Mouse (Mus musculus) Muller cell, postnatal 12 days (primary cell): ENCODE results near the gene Sgsm3.
A peak's percentile ranks its signal among the peaks of the same experiment; 100 is the strongest.

Source experiments
- DNase-seq: peaks from one replicate; pipeline ENCODE4 v3.0.0-alpha.2; 2015; ENCODE audit errors: inconsistent ontology term

Sgsm3 gene

DNA sequence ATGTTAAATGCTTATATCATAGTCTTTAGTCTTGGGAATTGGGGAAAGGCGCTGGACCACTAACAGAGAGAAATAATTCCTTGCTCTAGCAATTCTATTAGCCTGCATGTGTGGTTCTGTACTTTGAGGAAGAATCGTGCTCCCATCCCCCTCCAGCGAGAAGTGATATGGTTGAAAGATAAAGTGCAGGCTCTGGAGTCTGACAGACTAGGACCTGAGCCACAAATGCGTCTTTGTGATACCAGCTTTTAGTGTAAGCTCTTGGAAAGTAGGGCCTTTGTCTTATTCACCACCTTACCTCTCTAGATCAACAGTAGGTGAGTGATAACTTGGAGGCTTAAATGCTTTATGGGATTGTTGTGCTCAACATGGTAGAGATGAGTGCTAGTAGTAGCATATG is 3.6 kb downstream of the Sgsm3 start:
- no peak for DNase-seq

- no peak for DNase-seq
Observed at GRCm38 (mm10) chr15:80983264-80983663, 5.7 kb downstream of the Sgsm3 start.

GRCm38 (mm10) chr15:80988331-80988730 is 10.8 kb downstream of the Sgsm3 start:
- DNase-seq: no peak

DNA sequence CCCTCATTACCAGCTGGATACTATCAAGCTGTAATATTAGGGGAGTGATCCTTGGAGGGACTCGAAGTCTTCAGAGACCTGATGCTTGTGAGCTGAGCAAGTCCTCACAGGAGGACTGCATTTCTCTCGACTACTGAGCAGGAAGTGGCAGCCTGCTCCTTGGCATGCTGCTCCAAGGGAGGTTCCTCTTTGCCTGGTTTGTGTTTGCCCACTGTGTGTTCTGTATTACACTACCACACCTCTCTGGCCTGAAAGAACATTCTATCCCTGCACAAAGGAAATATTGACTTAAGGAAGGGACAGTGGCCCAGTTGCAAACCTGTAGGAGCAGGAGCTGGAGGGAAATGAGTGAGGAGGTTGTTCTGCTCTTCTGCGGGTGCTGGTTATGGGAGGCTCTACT is 12.1 kb downstream of the Sgsm3 start:
- DNase-seq: no peak

DNA sequence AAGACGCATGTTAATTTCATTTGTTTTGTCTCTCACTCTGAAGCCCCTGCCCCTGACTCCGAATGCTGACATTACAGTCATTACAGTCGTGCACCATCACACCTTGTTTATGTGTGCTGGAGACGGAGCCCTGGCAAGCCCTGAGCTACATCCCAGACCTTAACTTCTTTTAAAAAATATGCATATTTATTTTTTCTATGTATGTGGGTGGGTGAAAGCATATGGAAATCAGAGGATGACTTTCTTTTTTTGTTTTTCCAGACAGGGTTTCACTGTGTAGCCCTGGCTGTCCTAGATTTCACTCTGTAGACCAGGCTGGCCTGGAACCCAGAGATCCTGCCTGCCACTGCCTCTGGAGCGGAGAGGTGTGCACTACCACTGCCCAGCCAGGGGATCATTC is 17.4 kb downstream of the Sgsm3 start:
- DNase-seq: no peak

GRCm38 (mm10) chr15:80996090-80996835 is 18.7 kb downstream of the Sgsm3 start:
- no peak for DNase-seq

DNA sequence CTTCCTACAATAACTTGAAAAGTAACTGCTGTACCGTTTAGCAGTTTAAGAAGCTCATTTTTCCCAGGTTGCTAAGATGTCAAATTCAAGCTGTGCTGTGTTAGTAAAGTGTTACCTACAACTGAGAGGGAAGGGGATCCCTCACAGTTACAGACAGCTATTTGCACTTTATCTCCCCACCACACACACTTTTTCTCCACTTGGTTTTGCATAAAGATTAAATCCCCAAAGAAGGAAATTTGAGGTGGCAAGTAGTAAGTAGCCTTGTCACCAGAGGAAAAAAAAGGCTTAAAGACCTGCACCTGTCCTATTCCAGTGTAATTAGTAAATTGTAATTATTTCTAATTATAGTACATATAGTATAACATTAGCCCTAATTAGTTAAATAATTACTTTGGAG is 19.5 kb downstream of the Sgsm3 start:
- no peak for DNase-seq

- no peak for DNase-seq
Observed at GRCm38 (mm10) chr15:81000419-81001138, 23.0 kb downstream of the Sgsm3 start.

DNA sequence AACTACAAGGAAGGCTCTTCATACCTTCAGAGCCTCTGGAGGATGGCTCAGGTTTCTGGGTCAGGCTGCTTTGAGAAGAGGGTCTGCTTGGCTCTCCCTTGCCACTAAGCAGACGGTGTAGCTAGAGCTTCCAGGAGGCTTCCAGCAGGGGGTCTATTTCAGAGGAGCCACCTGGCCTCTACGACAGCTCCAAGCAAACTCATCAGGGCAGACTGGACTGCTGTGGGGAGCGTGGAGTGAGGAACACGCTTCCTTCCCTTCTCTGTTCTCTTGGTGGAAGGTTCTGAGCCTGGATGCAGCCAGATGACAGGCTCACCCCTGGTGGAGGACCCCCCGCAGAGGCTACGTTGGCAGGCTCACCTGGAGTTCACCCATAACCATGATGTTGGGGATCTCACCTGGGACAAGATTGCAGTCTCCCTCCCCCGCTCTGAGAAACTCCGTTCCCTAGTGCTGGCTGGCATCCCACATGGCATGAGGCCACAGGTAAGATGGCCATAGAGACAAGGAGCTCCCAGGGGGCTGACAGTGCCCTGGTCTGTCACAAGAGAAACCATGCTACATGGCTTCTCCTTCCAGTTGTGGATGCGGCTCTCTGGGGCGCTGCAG is 28.7 kb downstream of the Sgsm3 start:
- DNase-seq: no peak

GRCm38 (mm10) chr15:81007339-81007738 is 29.8 kb downstream of the Sgsm3 start:
- no peak for DNase-seq

GRCm38 (mm10) chr15:81007905-81008304 is 30.3 kb downstream of the Sgsm3 start:
- DNase-seq: no peak

DNA sequence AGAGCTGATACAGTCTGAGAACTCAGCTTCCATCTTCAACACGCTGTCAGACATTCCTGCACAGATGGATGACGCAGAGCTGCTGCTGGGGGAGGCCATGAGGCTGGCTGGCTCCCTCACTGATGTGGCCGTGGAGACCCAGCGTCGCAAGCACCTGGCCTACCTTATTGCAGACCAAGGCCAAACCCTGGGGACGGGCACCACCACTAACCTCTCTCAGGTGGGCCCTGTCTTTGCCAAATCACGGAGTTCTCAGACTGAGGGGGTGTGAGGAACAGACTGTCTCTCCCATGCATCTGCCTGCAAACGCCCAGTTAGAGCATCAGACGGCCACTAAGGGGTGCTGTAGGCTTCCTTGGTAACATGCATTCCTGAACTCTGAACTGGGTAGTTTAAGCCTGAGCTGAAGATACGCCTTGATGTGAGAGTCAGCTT is 31.1 kb downstream of the Sgsm3 start:
- peak; percentile 13 for DNase-seq

DNA sequence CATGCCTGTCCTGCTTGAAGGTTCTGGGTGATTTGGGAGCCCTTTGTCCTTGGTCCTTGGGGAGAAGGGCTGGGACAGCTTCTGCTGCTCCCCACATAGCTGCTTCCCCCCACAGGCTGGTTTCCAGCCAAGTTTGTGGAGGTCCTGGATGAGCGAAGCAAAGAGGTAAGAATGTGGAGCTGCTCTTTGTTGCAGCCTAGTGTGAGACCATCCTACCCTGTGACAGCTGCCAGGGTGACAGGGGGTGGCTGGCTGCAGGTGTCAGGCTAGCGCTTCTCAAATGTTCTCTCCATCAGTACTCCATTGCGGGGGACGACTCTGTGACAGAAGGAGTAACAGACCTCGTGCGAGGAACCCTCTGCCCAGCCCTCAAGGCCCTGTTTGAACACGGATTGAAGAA is 32.5 kb downstream of the Sgsm3 start:
- DNase-seq: no peak

DNA sequence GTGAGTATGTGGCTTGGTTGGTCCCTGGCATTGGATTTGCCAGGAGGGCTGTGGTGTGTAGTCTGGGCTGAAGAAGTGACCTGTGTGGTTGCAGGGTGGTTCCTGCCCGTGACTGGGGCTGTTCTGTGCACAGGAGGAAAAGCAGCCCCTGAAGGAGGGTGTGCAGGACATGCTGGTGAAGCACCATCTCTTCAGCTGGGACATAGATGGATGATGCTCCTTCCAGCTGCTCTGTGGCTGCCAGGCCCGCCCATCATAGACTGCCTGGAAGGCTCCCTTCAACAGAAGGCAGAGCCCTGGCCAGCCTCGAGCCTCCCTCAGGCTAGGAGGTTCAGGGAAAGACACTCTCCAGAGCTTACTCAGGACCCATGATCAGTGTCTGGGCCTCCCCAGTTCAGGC is 34.0 kb downstream of the Sgsm3 start:
- DNase-seq: no peak

- DNase-seq: no peak
Observed at GRCm38 (mm10) chr15:81012359-81012758, 34.8 kb downstream of the Sgsm3 start.

DNA sequence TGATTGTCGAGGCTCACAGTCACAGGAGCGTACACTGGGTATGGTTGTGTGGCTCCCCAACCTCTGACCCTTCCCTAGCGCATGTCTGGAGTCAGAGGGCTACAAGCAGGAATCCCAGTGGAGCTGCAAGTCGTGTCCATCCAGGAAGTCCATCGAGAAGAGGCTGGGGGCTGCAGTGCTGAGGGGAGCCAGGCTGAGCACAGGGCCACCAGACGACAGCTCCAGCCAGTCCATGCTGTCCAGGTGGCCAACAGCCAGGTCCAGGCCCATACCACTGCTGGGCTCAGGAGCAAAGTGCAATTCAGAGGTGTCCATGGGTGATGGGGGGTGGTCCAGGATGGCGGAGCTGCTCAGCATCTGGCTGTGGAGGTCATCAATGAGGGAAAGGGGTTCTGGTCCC is 35.6 kb downstream of the Sgsm3 start:
- DNase-seq: no peak

DNA sequence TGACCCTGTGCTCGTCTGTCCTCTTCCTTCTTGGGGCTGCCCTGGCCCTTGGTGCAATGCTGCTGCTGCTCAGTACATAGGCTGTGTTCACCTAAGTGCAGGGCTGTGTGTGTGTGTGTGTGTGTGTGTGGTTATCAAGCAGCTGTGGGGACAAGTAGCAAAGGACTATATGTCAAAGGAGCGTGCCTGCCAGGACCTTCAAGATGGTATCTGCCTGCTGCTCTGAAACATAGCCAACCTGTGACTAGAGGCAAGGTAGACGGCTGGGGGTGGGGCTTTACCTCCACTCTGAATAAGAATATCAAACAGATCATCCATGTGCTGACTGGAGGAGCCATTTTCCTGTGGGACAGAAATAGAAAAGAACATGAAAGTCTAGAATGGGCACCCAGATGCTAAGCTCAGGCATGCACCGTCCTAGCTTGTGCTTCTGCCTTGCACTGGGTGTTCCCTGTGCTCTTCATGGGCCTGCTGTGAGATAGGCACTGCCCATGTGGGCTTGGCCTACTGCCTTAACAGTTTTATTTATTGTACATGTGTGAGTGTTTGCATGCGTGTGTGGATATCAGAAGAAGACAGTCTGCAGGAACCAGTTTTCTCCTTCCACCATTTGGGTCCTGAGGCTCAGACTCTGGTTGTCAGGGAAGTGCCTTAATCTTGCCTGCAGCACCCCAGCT is 37.6 kb downstream of the Sgsm3 start:
- DNase-seq: no peak

- no peak for DNase-seq
Observed at GRCm38 (mm10) chr15:81016488-81016887, 38.9 kb downstream of the Sgsm3 start.

DNA sequence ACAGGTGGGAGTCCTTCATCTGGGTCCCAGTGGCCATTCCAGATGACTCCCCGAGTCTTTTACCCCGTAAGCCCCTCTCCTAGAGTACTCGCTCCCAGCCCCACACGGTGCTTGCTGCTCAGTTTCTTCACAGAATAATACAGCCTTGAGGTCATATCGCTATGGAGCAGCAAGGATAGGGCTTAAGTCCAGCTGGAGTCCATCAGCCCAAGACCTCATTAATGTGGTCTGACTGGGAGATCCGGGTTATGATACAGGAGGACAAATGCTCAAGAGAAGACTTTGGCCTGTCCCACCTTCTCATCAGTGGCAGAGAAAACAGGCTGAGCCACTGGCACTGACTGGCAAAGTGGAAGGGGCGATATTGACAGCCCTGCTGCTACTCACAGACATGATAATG is 39.7 kb downstream of the Sgsm3 start:
- no peak for DNase-seq

GRCm38 (mm10) chr15:81021377-81021776 is 43.8 kb downstream of the Sgsm3 start:
- DNase-seq: no peak

GRCm38 (mm10) chr15:81022437-81022836 is 44.9 kb downstream of the Sgsm3 start:
- DNase-seq: no peak

- no peak for DNase-seq
Observed at GRCm38 (mm10) chr15:81023842-81024241, 46.3 kb downstream of the Sgsm3 start.
